Mouse (Mus musculus) mouse embryonic stem cell (cell line): Measurements from ENCODE around the gene Ubash3a.

Source experiments
- in situ Hi-C, 2 experiments: fragments of 300-500 bp; cut with MboI; formaldehyde crosslinking; loops; 1 replicate in 1 of 2; 3 replicates in 1 of 2; pipeline ENCODE4 v1.14.3; 2019 to 2020; ENCODE audit warnings: low sequenced_read_pairs in 2 of 2, low pct_unique_long_range_greater_than_20kb in 1 of 2, mixed read lengths in 1 of 2; ENCODE audit not compliant: unreplicated experiment in 1 of 2

Gene Ubash3a

DNA sequence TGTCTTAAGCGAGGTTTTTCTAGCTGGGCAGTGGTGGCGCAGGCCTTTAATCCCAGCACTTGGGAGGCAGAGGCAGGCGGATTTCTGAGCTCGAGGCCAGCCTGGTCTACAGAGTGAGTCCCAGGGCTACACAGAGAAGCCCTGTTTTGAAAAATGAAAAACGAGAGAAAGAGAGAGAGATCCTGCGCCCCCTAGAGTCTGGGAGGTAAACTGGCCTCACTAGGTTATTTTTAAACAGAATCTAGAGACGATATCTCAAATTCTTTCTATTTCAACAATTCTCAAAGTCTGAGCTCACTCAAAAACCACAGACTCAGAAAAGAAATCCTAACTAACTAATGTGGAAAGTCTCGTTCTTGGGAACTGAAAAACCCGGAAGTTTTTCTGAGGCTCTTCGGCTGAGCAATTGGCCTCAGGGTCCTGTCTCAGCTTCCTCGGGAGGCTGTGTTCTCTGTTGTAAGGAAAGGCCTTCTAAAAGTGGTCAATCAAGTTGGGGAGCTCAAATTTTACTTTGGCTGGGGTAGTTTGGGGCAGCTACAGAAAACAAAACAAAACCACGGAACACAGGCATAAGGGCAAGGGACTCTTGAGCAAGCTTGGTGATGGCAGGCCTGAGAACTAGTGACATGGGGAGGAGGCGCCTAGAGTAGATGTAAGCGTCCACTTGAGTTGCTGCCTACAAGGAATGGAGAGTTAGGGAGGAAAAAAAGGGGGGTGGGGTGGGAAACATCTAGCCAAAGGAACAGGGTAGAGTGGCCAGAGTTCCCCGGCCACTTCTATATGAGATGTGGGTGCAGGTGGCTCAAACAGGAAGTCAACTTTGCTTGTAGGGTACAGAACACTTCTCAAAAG lies 86.9 kb downstream of the Ubash3a start:
- in situ Hi-C loops = loop anchor here in 1 of 2 experiments (5.0 kb wide), 1 partner anchor 37 kb away; no protein-coding TSS in a partner anchor

DNA sequence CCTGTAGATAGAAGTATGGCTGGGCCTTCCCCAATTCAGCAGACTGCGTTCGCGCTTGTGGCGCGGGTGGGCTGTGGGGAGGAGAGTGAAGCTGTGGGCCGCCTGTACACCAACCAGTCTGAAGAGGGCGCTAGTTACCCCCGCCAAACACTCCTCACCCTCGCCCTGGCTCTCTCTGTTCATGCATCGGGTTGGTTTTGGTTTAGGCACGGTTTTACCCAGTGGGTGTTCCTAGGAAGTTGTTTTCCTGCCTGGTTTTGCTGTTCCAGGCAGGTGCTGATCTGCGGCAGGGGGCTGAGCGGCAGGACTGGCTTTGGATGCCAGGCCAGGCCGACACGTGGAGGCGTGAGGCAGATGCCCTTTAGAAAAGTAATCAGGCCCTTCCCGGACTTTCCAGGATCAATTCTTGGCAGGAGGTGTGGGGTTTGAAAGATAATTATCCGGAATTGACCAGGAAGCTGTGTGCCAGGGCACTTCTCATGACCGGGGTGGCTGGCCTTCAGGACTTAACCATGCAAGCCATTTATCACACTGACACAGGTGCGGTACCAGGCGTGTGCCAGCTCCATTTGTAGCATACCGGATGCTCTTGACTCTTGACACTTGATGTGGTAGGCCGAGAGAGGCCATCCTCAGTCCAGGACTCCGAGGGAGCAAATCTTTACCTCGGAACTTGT lies 87.7 kb downstream of the Ubash3a start:
- in situ Hi-C loops = loop anchor here in 1 of 2 experiments (5.0 kb wide), 1 partner anchor 38 kb away; no protein-coding TSS in a partner anchor

DNA sequence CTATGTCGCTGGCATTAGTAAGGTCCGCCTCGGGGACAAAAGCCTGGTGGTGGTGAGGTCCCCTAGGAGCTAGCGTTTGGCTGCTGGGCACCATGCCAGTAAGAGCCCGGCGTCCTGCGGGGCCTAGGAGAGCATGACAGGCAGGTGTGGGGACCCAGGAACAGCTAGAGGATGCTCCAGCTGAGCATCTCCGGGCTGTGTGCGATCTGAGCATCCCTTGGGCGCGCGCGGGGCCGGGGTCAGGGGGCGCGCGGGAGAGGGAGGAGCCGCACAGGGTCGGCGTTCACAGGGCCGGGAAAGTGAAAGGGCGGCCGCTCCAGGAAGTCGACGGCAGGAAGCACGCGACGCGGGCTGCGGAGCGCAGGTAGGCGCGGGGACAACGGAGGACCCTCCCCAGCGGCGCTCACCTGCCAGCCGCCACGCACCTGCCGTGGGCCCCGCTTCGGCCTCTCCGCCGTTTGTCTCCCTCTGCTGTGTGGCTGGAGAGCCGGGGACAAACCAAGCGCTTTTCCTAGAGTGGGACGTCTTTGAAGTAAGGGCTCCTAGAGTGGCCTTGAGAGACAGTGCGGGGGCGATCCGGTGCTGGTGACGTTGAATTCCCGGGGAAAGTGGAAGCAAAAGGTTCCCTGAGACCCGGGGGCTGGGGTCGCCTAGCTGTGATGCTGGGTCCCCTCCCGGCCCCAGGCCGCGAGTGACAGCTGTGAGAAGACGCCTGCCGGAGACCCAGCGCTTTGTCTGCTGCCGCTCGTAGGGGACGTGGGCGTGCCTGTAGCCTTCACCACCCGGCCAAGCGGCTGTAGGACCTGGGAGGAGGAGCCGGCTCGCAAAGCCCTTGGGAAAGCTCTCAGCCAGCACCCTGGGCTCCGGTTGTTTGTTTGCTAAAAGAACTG lies 88.5 kb downstream of the Ubash3a start:
- in situ Hi-C loops = loop anchor here in 1 of 2 experiments (5.0 kb wide), 1 partner anchor 39 kb away; no protein-coding TSS in a partner anchor
